Mouse (Mus musculus): ENCODE results near the gene Cdip1.

DNA sequence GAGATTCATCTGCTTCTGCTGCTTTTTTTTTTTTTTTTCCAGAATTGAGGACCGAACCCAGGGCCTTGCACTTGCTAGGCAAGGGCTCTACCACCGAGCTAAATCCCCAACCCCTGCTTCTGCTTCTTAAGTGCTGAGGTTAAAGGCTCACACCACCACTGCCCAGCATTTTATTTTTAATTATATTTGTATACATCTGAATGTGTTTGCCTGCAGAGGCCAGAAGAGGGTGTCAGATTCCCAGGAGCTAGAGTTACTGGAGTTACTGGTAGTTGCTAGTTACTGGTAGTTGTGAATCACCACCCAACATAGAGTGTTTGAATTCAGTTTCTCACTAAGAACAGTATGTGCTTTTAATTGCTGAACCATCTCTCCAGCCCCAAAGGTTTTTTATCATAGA is 50.1 kb downstream of the Cdip1 start:
- TF ChIP-seq CTCF (IDR thresholded peaks at IDR 0.05; ENCODE audit: low read depth, low read length) (no peak), POLR2A (IDR thresholded peaks at IDR 0.05; ENCODE audit: borderline replicate concordance, low read depth, low read length) (no peak)
